Mouse (Mus musculus) layer of hippocampus, adult 9-11 months (tissue): ENCODE measurements around the gene Arid5b.

Experiments
- DNase-seq: peaks from one replicate; pipeline ENCODE4 v3.0.0; 2022

Gene Arid5b

GRCm38 (mm10) chr10:68268629-68269028 lies 9.9 kb downstream of the Arid5b start:
- DNase-seq: peak; percentile 29

DNA sequence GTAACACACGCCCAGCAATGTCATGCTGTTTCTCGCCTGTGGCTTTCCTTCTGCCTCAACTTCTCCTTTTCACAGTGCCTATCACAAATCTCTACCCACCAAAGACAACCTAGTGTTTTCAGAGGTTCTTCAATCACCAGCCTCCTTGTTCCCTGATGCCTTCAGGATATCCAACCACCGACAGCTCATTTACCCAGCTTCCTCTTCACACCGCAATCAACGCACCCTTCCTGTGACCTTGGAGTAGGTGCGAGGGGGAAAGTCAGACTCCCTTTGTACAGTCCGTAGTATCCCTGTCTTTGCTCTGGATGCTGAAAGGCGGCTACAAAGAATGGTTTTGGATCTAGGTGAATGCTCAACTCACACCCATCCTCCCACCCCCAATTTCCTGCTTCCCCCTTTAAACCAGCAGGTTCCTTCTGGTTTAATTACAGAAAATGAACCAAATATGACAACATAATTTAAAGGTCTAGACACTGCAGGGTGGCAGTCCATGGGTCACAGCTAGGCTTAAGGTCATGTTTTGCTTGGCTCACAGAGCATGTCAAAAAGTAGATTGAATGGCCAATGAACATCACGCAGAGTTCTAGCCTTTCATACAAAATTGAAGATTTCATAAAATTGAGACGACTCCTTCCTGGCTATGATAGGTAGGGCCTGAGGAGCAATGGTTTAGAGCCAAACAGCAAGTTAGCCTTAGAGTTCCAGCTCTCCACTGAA lies 14.4 kb downstream of the Arid5b start:
- no peak for DNase-seq

DNA sequence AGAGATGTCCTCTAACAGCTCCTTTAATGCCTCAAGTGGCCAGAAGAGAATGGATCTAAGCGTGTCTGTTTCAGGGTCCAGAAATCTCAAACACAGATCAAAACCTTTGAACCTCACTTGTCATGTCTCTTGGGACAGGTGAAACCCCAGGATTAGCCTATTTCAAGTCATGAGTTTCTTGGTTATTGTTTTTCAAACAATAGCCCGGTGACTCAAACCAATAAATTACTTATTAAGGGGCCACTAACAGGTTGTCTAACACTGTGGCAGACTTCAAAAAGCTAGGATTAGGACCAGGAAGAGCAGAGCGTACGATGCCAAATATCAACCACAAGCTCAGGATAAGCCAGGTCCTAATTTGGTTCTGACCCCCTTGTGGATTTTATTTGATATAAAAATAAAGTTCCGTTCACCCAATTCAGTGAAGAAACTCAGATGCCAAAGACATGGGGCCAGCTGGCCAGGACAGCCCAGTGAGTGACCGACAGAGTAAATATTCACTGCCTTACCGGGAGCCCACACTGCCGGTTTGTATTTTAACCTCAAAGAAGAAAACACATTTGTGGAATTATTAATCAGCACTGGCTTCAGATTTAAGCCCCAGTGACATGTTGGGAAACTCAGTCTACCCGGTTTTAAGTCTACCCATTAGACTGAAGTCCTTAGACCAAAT lies 15.1 kb downstream of the Arid5b start:
- no peak for DNase-seq

- no peak for DNase-seq
Observed at GRCm38 (mm10) chr10:68259601-68260000, 18.9 kb downstream of the Arid5b start.

- no peak for DNase-seq
Observed at GRCm38 (mm10) chr10:68257358-68258056, 21.0 kb downstream of the Arid5b start.

DNA sequence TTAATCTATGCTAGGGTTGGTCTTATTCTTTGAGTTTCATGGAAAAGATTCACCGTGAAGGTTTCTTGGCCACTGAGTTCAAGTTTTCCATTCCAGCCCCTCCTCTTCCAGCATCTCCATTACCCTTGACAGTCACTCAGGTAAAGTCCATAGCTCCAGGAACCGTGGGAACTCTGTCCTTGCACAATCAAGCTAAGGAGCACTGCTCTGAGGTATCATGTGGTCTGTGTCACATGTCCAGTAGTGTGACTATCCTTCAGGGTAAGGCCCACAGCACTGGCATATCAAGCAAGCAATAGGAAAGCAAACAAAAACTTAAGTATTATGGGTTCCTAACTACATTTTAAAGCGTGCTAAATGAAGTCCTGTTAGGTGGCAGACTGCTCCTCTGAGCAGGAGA lies 22.4 kb downstream of the Arid5b start:
- DNase-seq: no peak

DNA sequence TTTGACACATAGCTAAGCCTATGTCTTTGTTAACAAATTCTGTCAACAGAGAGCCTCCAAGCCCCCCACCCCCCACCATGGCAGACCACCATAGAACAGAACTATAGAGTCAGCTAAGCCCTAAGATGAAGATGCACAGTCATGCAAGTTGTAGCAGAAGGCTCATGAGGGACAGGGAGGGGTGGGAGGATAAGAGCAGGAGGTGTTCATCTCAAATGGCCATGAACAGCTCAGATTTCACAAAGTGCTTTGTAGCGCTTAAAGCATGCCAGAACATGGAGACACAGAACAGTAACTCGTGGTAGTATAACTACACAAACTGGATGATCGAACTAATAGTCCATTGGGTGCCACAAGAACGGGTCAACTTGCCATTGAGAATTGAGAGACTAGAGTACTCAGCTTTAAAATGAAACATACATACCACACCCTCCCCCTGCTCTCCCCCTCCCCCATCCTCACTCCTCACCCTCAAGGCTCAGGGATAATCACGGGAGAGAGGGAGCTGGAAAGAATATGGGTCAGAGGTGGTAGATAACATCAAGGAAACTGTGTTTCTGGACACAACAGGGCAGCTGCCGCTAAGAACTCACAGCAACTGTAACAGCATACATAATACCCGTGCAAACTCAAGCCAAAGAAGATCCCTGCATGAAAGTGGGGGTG lies 25.0 kb downstream of the Arid5b start:
- DNase-seq: no peak

DNA sequence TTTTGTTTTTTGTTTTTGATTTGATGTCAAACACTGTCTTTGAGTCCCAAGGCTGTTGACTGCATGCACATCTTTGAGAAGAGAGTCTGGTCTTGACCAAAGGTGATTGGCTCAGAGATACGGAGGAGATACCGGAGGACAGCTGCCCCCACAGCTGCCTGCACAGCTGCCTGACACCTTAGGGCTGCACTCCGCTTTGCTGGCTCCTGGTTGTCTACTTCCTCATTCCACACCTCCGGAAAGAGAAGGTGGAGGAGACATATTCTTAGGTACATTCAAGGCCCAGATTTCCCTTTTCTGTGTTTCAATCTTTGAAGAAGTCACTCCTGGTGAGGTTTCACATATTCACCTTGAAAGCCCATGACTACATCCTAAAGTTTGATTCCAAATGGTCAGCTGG lies 25.9 kb downstream of the Arid5b start:
- no peak for DNase-seq

DNA sequence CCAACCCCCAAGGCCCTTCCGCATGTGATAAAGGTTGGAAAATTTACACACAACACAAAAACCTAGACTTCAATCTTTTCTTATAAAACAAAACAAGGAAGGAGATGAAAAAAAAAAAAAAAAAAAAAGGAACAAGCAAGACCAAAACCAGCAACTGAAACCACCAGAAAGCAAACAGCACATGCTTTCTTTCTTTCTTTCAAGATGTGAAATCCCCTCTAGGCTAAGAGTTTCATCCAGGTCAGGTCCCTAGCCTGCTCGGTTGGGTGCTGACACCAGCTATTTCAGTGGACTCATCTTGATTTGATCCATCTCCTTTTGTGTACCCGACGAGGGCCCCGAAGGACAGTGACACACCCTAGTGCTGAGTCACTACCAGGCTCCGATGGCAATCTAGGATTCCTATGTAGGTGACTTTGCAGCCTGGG lies 29.2 kb downstream of the Arid5b start:
- DNase-seq: peak; percentile 47

- no peak for DNase-seq
Observed at GRCm38 (mm10) chr10:68248281-68249015, 30.1 kb downstream of the Arid5b start.

DNA sequence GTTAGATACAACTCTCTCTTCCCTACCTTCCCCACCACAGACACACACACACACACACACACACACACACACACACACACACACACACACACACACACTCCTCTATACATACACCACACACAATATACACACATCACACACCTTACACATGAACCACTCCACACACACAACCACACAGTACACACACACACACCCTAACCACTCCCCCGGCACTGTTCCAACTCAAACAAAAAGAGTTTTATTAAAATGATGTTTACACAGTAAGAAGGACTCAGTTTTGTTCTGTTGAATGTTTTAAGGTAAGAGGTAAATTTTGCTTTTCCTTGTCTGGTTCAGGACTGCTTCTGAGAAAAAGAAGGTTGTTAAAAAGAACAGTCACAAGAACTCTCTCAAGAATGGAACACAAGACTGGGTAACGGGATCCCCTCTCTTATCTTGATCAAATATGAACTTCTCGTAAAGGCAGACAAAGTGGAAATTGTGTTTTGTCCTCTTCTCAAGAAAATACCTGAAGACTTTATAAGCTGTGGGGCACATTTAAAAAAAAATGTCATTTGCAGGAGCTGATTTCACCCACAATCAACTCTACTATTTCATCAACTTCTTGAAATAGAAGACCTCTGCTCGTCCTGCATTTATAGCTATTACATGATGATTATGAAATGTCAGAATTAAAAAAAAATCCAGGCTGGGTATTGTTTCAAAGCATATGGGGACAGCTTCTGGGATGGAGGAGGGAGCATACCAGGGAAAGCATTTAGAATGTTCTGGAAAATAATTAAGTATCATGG lies 30.9 kb downstream of the Arid5b start:
- no peak for DNase-seq

DNA sequence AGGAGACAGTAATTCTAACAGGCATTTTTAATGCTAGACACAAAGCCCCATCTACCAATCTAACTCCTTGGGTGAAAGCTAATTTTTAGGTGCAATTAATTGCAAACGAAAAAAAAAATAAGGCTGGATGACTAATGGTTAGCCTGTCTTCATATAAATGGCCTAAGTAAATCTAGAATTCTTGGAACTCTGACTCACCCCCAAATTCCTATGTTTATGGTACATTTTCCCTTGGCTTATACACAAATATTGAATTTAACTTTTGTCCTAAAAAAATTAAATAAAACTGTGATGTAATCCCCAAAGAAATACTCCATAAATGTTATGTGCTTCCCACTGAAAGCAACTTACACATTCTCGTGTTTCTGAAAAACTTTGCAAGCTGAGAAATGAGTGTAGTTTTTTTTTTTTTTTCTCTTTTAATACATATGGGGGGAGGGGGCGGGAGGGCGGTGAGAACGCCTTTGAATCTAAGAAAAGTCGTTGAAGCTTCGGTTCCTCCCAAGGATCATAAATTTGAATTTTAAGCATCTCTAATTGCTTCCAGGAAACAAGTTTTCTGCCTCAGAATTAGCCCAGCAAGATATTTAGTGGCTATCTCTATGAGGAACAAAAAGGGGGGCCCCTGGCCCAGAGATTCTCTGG lies 31.8 kb downstream of the Arid5b start:
- no peak for DNase-seq

- peak; percentile 59 for DNase-seq
Observed at GRCm38 (mm10) chr10:68240804-68241485, 37.6 kb downstream of the Arid5b start.

GRCm38 (mm10) chr10:68240094-68240803 lies 38.3 kb downstream of the Arid5b start:
- no peak for DNase-seq

GRCm38 (mm10) chr10:68239426-68240070 lies 39.0 kb downstream of the Arid5b start:
- DNase-seq: no peak

GRCm38 (mm10) chr10:68238707-68239425 lies 39.7 kb downstream of the Arid5b start:
- no peak for DNase-seq

- no peak for DNase-seq
Observed at GRCm38 (mm10) chr10:68238182-68238581, 40.4 kb downstream of the Arid5b start.

GRCm38 (mm10) chr10:68236956-68237455 lies 41.5 kb downstream of the Arid5b start:
- no peak for DNase-seq
